Mouse (Mus musculus) heart, postnatal 4 days (tissue): ENCODE measurements at regions not wholly inside any gene's neighbourhood (a gene's known extent, or its start where the extent isn't known, plus 50 kb on each side); places are given as distances from the start of the nearest gene placed in this dataset.
"Not testable (repeated sequence)": the region's sequence is repeated elsewhere in the genome, so short reads cannot be mapped to it uniquely, and the experiment has no call there.

ENCODE experiments used
- DNase-seq: peaks from one replicate; pipeline ENCODE4 v3.0.0; 2021

DNA sequence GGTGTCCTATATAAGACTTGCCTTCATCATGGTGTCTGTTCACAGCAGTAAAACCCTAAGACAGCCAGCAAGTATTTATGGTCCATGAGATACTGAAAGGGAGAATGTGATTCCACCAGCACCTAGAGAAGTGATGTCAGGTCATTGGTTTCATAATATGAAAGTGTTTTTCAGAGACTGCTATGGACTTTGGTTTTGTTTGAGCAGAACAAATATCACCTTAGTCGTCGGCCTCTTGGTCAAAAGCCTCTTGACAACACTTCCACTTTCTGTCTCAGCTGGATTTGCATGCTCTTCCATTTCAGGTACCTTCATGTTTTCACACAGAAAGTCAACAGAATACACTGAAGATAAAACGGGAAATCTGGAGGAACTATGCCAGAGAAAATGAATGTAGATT is 56.7 kb upstream of the Lrrc8b start:
- DNase-seq, result no peak

DNA sequence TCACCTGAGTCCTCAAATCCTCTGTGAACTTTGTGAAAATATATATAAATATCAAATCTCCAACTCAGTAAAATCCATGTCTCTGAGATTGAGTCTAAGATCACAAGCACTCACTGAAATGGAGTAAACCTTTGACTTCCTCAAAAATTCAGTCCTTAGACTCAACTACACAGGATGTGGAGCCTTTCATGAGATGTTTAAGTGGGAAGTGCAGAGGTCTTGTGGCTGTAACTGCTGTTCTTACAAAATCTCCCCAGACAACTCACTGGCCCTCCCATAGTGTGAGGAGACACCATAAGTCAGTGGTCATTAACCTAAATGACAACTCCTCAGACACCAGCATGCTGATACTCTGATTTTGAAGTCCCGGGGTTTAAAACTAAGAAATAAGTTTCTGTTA is 59.2 kb upstream of the Lrrc8b start:
- DNase-seq, result not testable (repeated sequence)

DNA sequence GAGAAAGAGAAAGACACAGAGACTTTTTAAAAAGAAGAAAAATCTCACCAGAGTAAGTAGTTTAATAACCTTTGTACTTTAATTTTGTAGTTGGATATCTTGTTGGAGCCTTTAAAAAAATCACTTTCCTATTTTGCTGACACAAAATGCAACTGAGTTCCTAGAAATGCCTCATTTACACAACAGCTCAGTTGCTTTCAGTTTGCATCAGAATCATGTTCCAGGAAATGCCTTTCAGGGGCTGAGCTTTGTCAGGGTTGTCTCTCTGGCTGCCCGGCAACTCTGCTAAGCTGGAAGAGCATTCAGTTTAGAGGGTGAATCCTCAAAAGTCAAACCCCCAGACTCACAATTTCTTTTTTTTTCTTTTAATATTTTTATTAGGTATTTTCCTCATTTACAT is 60.5 kb upstream of the Gbp6 start:
- no peak for DNase-seq

DNA sequence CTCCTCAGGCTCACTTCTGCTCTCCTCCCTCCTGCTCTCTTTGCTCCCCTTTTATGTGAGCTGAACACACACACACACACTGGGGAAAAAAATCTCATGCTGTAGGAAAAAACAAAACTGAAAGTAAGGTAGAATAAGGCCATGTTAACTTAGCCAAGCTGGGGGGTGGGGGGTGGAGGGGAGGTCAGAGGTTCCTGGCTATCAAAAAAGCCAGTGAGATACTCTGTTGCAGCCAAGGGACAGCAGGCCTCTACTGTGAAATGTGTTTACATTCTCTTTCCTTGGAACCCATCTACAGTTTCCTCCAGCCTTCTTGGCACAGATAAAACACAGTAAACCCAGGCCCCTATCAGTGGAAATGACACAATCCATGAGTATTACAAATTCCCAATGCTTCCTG is 53.0 kb upstream of the Gbp6 start:
- DNase-seq, result no peak

DNA sequence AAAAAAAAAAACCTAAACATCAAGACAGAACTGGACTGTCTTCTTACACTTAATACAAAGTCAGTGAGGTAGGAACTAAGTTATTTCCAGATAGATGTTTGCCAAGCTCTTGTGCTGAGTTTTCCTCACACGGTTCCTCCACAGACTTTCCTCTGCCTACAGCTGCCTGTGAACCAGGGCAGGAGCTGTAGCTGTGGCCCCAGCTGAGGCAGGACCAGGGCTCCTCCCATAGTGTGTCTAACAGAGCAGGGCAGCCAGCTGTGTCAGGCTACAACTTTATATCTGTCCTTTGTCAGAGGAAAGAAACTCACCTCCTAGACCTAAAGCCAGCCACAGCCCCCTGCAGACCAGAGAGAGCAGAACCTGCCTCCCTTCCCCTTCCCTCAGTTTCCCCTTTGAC is 52.5 kb upstream of the Gbp6 start:
- peak; percentile 6 for DNase-seq

DNA sequence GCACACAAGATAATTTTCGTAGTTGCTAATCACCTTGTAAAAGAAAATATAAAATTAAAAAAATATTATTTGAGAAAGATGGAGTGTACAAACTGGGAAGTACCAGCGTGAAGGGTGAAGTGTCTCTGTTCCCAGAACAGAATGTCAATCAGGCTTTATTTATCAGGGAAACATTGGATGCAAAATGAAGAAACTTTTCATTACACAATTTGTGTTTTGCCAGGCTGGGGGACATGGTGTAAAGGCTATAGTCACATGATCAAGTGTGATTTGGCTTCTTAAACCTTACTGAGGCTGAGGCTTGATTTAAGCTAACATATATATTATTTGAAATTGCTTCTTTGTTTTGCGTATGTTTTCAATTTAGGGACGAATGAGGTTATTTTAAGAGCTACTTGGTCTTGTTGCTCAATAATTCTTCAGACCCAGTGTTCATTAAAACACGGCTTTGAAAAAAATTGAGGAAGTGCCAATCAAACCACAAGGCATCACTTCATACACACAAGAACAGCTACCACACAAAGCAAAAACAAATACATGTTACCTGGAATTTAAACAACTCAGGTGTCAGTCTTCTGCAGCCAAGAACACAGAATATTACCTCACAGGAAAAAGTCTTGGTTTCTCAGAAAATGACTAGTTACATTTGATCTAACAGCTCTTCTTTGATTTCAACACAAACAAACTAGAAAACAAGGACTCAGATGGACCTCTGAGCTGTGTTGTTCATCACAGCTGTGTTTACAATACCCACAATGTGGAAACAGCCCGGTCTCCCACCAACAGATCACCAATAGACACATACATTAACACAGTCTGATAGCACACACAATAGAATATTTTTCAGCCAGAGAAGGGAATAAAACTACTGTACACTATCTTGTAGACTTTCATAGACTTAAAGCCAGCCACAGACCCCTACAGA is 51.6 kb upstream of the Gbp6 start:
- DNase-seq, result no peak

DNA sequence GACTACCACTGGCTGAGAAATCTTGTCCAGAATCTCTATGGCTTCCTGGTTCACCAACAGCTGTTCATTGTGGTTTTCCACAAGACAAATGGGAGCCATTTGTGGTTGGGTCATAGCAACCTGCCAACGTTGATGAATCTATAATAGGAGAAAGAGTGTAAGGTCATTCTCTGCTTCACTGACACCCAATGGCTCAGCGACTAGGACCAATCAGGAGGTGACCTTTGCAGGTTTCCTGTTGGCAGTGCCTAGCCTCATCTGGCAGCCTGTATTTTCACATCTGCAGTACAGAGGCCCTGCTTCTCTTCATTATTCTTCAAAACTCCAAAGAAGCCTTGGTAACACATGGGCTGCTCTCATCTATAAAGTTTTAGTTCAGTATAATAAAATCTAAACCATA is 50.3 kb upstream of the Gbp6 start:
- not testable (repeated sequence) for DNase-seq
